Mouse (Mus musculus): ENCODE measurements around the gene Fam243. TPM values are rescaled to one million over a fixed set of nuclear protein-coding genes. Genes with fewer than 3 reads are reported as not detected.

Gene Fam243
- polyA plus RNA-seq, 1 experiment from 2014 or later: not detected

DNA sequence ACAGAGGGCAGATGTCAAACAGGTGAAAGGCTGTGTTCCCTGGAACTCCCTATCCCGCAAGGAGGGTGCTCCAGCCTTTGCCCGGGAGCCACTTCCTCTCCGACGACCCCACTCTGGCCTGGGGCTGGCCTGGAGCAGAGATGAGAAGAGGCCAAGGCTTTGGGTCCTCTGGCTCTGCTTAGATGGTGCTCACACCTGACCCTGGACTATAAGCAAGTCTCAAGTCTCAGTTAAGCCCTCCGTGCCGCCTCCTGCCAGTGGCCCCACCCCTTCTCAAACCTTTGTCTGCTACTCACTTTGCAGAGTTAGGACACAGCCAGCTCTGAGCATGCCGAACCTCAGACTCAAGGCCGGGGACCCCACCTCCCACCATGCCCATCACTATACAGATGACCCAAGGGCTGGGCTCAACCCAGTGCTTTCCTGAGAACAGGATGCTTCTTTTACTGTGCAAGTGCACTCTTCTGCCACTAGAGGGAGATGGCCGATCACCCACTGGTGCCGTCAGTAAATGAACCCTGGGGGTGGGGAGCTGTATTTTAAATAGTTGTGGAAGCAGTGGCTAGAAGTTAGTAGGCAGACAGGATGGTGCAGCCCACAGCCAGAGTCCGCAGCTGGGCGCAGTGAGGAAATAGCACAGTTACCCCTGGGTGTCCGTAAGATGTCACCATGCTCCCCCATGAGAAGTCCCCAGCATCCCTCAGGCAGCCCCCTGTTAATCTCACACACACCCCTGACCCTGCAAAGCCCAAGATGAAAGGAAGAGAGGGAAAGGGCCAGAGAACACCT is 7.1 kb downstream of the Fam243 start:
- ATAC-seq (ENCODE audit: insufficient number of reproducible peaks, low FRiP score, low TSS enrichment, low read depth) (peak; percentile 73), DNase-seq (ENCODE audit: low spot score) (peak; percentile 55)
- no peaks in the 10 kb centered on the region; the same call in 1 of the 2 replicates for H3K36me3 ChIP-seq (ENCODE audit: control insufficient read depth, insufficient read depth, low read length)
- H3K27me3 ChIP-seq (ENCODE audit: control insufficient read depth, insufficient read depth, low read length): no peaks in the 10 kb centered on the region
- no peak overlapping the region for H3K27ac ChIP-seq (replicated peaks; ENCODE audit: low read depth, low read length)
- H3K9me3 ChIP-seq (ENCODE audit: control insufficient read depth, low read length): no peaks in the 10 kb centered on the region
- no peak overlapping the region for H3K4me3 ChIP-seq (ENCODE audit: low read depth, low read length)
- WGBS: 54% methylated on average over 13 of the region's 13 CpGs
- H3K4me2 ChIP-seq (ENCODE audit: low read depth, severe bottlenecking): no peak overlapping the region
- no peak overlapping the region for H3K9ac ChIP-seq (ENCODE audit: low read length)
- H3K4me1 ChIP-seq (ENCODE audit: control insufficient read depth, insufficient read depth, low read length): no peaks in the 10 kb centered on the region

DNA sequence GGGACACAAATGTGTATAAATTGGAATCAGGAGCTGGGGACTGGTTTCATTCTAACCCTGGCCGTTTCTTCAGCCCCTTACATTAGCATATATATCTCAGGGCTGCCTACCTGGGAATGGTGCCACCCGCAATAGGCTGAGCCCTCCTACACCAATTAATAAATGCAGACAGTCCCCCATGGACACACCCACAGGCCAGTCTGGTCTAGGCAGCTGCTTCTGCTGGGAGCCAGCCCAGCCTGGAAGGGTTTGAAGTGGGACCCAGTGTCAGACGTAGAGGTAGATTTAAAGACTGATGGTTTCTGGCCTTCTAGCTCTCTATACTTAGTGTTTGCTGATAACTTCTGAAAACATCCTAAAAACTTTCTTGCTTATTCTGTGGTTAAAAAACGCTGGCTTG is 12.1 kb downstream of the Fam243 start:
- Histone ChIP-seq H3K36me3 (ENCODE audit: control insufficient read depth, insufficient read depth, low read length) (no peaks in the 10 kb centered on the region; the same call in 1 of the 2 replicates), H3K27ac (replicated peaks; ENCODE audit: low read depth, low read length) (no peak overlapping the region), H3K4me1 (ENCODE audit: control insufficient read depth, insufficient read depth, low read length) (no peaks in the 10 kb centered on the region), H3K27me3 (ENCODE audit: control insufficient read depth, insufficient read depth, low read length) (no peaks in the 10 kb centered on the region), H3K9me3 (ENCODE audit: control insufficient read depth, low read length) (no peaks in the 10 kb centered on the region), H3K4me3 (ENCODE audit: low read depth, low read length) (no peak overlapping the region), H3K4me2 (ENCODE audit: low read depth, severe bottlenecking) (no peak overlapping the region), H3K9ac (ENCODE audit: low read length) (no peak overlapping the region)
- DNase-seq (ENCODE audit: low spot score) (no peak), ATAC-seq (ENCODE audit: insufficient number of reproducible peaks, low FRiP score, low TSS enrichment, low read depth) (no peak)
- WGBS: 29% methylated on average over 4 of the region's 4 CpGs

DNA sequence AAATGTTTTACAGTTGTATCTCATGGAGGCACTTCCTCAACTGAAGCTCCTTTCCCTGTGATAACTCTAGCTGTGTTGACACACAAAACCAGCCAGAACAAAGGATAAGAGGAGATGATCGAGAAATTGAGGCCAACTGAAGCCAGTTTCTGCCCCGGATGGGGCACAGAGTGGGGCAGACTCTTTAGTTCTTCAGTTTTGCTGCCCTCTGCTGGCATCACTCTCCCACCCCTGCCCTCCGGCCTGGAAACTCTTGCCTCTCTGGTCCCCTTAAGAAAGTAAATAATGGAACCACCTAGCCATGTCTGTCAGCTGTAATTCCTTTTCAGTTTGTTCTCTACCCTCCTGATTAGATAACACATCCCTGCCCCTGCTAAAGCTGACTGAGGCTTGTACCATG is 13.3 kb downstream of the Fam243 start:
- no peaks in the 10 kb centered on the region; the same call in 1 of the 2 replicates for H3K36me3 ChIP-seq (ENCODE audit: control insufficient read depth, insufficient read depth, low read length)
- no peak for ATAC-seq (ENCODE audit: insufficient number of reproducible peaks, low FRiP score, low TSS enrichment, low read depth)
- no peaks in the 10 kb centered on the region for H3K27me3 ChIP-seq (ENCODE audit: control insufficient read depth, insufficient read depth, low read length)

DNA sequence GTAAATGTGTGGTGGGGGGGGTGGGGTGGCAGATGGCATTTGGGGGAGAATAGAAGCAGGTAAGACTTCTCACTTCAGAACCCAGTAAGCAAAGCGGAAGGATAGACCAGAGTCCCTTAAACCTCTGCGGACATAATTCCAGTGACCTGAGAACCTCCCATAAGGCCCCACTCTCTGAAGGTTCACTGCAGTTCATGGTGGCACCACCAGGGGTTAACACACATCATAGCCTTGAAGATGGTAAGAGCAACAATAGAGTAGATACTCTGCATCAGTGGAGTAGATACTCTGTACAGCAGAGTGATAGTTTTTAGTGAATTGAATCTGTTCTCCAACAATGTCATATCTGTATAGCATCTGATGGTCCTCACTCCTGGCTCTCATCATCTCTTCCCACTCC is 15.7 kb downstream of the Fam243 start:
- Histone ChIP-seq H3K4me3 (ENCODE audit: low read depth, low read length) (no peak overlapping the region), H3K27ac (replicated peaks; ENCODE audit: low read depth, low read length) (no peak overlapping the region), H3K9me3 (ENCODE audit: control insufficient read depth, low read length) (no peaks in the 10 kb centered on the region), H3K4me1 (ENCODE audit: control insufficient read depth, insufficient read depth, low read length) (peaks cover 17% of the 10 kb centered on the region), H3K4me2 (ENCODE audit: low read depth, severe bottlenecking) (no peak overlapping the region), H3K36me3 (ENCODE audit: control insufficient read depth, insufficient read depth, low read length) (no peaks in the 10 kb centered on the region), H3K9ac (ENCODE audit: low read length) (no peak overlapping the region), H3K27me3 (ENCODE audit: control insufficient read depth, insufficient read depth, low read length) (no peaks in the 10 kb centered on the region)
- ATAC-seq (ENCODE audit: insufficient number of reproducible peaks, low FRiP score, low TSS enrichment, low read depth) (no peak), DNase-seq (ENCODE audit: low spot score) (no peak)
- WGBS: 95% methylated on average over 2 of the region's 2 CpGs

More for the DNA sequence above, 13.3 kb downstream of the Fam243 start:
- Histone ChIP-seq H3K4me2 (ENCODE audit: low read depth, severe bottlenecking) (no peak overlapping the region), H3K9ac (ENCODE audit: low read length) (no peak overlapping the region), H3K4me3 (ENCODE audit: low read depth, low read length) (no peak overlapping the region), H3K27ac (replicated peaks; ENCODE audit: low read depth, low read length) (no peak overlapping the region), H3K4me1 (ENCODE audit: control insufficient read depth, insufficient read depth, low read length) (0 out of 2 replicates have a peak, but pooled peaks cover 6% of the 10 kb centered on the region), H3K9me3 (ENCODE audit: control insufficient read depth, low read length) (no peaks in the 10 kb centered on the region)
- no peak for DNase-seq (ENCODE audit: low spot score)
- 87% methylated on average over 3 of the region's 3 CpGs for WGBS

DNA sequence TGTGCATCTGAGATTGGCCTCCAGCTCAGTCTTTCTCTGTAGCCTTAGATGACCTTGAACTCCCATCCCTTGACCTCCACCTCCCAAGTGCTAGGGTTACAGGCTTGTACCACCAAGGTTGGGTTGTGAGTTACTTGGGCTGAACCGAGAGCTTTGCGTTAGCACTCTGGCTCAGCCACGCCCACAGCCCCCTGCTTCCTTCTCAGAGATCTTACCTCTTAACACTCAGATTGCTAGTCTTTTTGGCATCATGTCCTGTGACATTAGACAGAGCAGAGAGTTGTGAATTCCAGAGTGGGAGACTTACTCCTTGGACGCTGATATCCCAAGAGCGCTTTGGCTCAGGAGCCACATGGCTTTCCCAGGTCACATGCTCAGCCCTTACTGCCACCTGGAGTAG is 18.7 kb downstream of the Fam243 start:
- H3K27me3 ChIP-seq (ENCODE audit: control insufficient read depth, insufficient read depth, low read length): no peaks in the 10 kb centered on the region
- H3K27ac ChIP-seq (replicated peaks; ENCODE audit: low read depth, low read length): no peak overlapping the region
- no peak overlapping the region; the same call in 1 of the 2 replicates for H3K9ac ChIP-seq (ENCODE audit: low read length)
- no peak overlapping the region for H3K4me3 ChIP-seq (ENCODE audit: low read depth, low read length)
- no peak for DNase-seq (ENCODE audit: low spot score)
- WGBS: 56% methylated on average over 5 of the region's 5 CpGs
- H3K4me1 ChIP-seq (ENCODE audit: control insufficient read depth, insufficient read depth, low read length): peaks cover 17% of the 10 kb centered on the region
- no peaks in the 10 kb centered on the region for H3K9me3 ChIP-seq (ENCODE audit: control insufficient read depth, low read length)
- ATAC-seq (ENCODE audit: insufficient number of reproducible peaks, low FRiP score, low TSS enrichment, low read depth): no peak
- H3K4me2 ChIP-seq (ENCODE audit: low read depth, severe bottlenecking): peak overlapping the region; percentile 73; the same call in 1 of the 2 replicates
- H3K36me3 ChIP-seq (ENCODE audit: control insufficient read depth, insufficient read depth, low read length): no peaks in the 10 kb centered on the region

DNA sequence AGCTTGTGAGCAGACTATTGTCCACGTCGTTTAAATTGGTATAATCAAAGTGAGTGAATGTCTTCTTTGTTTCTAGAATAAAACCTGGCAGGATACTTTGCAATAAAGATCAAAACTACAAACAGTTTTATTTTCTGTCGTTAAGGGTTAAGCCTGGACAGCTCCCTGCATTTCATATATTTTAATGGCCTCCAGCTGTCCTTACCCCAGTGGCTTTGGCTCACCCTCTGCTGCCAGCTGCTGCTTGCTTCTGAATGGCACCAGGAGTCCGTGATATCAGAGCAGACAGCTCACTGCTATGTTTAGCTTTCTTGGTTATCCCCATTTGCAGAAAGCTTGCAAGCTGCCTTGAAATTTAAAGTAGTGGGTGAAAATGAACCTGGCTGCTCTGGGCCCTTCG is 19.3 kb downstream of the Fam243 start:
- peak overlapping the region; percentile 73 for H3K4me2 ChIP-seq (ENCODE audit: low read depth, severe bottlenecking)
- H3K4me3 ChIP-seq (ENCODE audit: low read depth, low read length): peak overlapping the region; percentile 62
- no peak overlapping the region; the same call in 1 of the 2 replicates for H3K9ac ChIP-seq (ENCODE audit: low read length)
- H3K4me1 ChIP-seq (ENCODE audit: control insufficient read depth, insufficient read depth, low read length): peaks cover 17% of the 10 kb centered on the region
- WGBS: 25% methylated on average over 5 of the region's 5 CpGs
- DNase-seq (ENCODE audit: low spot score) (peak; percentile 42), ATAC-seq (ENCODE audit: insufficient number of reproducible peaks, low FRiP score, low TSS enrichment, low read depth) (no peak)
- no peaks in the 10 kb centered on the region for H3K9me3 ChIP-seq (ENCODE audit: control insufficient read depth, low read length)
- H3K27ac ChIP-seq (replicated peaks; ENCODE audit: low read depth, low read length): peak overlapping the region; percentile 61; the same call in 1 of the 2 replicates
- H3K36me3 ChIP-seq (ENCODE audit: control insufficient read depth, insufficient read depth, low read length): no peaks in the 10 kb centered on the region
- H3K27me3 ChIP-seq (ENCODE audit: control insufficient read depth, insufficient read depth, low read length): no peaks in the 10 kb centered on the region

DNA sequence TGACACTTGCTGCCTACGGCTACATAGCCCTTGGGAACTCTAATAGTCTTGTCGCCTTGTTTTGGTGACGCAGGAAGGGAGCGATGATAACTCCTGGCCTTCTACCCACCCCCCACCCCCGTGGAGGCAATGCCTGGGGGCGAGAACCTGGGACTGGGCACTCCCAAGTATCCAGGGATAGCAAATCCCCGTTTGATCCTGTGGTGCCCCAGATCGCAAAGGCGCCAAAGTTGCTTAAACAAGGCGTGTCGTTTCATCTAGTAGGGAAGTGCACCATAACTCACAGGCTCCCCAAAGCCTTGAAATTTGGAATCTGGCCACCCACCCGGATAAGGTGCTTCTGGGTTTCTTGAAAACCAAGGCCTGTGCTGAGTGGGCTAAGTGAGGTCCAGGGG is 19.8 kb downstream of the Fam243 start:
- Histone ChIP-seq H3K9ac (ENCODE audit: low read length) (peak overlapping the region; percentile 71), H3K9me3 (ENCODE audit: control insufficient read depth, low read length) (no peaks in the 10 kb centered on the region), H3K4me2 (ENCODE audit: low read depth, severe bottlenecking) (peak overlapping the region; percentile 73), H3K36me3 (ENCODE audit: control insufficient read depth, insufficient read depth, low read length) (no peaks in the 10 kb centered on the region), H3K27ac (replicated peaks; ENCODE audit: low read depth, low read length) (peak overlapping the region; percentile 61; the same call in 1 of the 2 replicates), H3K4me3 (ENCODE audit: low read depth, low read length) (peak overlapping the region; percentile 62), H3K4me1 (ENCODE audit: control insufficient read depth, insufficient read depth, low read length) (peaks cover 17% of the 10 kb centered on the region), H3K27me3 (ENCODE audit: control insufficient read depth, insufficient read depth, low read length) (no peaks in the 10 kb centered on the region)
- peak; percentile 24; the same call in 1 of the 2 replicates for ATAC-seq (ENCODE audit: insufficient number of reproducible peaks, low FRiP score, low TSS enrichment, low read depth)
- WGBS: 2% methylated on average over 12 of the region's 12 CpGs
- DNase-seq (ENCODE audit: low spot score): no peak

DNA sequence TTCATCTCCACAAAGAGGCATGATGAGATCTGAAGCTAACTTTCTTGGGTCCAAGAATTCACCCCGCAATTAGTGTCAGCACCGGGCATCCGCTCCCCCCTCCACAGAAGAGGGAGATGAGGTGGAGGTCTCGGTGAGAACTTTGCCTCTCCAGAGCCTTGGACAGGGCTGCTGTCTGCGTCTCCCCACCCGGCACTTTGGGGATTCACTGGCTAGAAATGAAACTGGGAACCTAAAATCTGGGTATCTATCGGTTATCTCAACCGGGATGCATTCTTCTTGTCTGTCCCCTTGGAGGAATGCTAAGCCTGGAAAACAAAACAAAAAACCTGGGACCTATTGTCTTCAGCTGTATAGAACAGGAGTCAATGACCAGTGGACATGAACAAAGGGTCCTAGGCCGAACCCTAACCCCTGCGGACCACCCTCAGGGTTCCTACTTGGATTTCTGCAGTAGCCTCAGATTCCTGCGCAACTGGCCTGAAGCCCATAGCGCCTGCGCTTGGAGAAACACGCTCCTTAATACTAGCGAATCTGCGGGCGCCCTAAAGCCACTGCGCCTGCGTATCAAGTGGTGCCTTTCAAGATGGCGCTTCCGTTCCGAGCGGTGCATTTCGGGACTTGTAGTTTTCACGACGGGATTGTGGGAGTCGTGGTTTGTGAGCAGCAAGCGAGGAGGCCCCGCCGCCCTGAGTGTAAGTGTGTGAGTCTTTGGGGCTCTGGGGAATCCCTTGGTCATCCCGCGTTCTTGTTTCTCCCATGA is 20.4 kb downstream of the Fam243 start, which contains the start of gene Smim11:
Gene Smim11 (plus strand): TSS at position 638 of the 763 bp plus-strand sequence.
- Histone ChIP-seq H3K27me3 (ENCODE audit: control insufficient read depth, insufficient read depth, low read length) (no peaks in the 10 kb centered on the region), H3K27ac (replicated peaks; ENCODE audit: low read depth, low read length) (peak within 1 kb of the TSS; percentile 61; the same call in 1 of the 2 replicates), H3K4me3 (ENCODE audit: low read depth, low read length) (peak within 1 kb of the TSS; percentile 62), H3K9ac (ENCODE audit: low read length) (peak within 1 kb of the TSS; percentile 71), H3K36me3 (ENCODE audit: control insufficient read depth, insufficient read depth, low read length) (no peaks in the 10 kb centered on the region), H3K9me3 (ENCODE audit: control insufficient read depth, low read length) (no peaks in the 10 kb centered on the region), H3K4me1 (ENCODE audit: control insufficient read depth, insufficient read depth, low read length) (peaks cover 17% of the 10 kb centered on the region), H3K4me2 (ENCODE audit: low read depth, severe bottlenecking) (peak within 1 kb of the TSS; percentile 73)
- ATAC-seq (ENCODE audit: insufficient number of reproducible peaks, low FRiP score, low TSS enrichment, low read depth) (peak; percentile 87), DNase-seq (ENCODE audit: low spot score) (peak; percentile 98)
- 12% methylated on average over 32 of the region's 32 CpGs for WGBS
